Mouse (Mus musculus) stomach, postnatal 0 days (tissue): Measurements from ENCODE around the gene Tubb4b.

ENCODE experiments used
- CTCF ChIP-seq: IDR thresholded peaks from 2 replicates; pipeline ENCODE4 v1.5.1; 2016; ENCODE audit warnings: antibody characterized with exemption, low read depth, mild to moderate bottlenecking, moderate library complexity
- EP300 ChIP-seq: optimal IDR thresholded peaks from 2 replicates; pipeline ENCODE3; 2016; ENCODE audit warnings: antibody characterized with exemption

DNA sequence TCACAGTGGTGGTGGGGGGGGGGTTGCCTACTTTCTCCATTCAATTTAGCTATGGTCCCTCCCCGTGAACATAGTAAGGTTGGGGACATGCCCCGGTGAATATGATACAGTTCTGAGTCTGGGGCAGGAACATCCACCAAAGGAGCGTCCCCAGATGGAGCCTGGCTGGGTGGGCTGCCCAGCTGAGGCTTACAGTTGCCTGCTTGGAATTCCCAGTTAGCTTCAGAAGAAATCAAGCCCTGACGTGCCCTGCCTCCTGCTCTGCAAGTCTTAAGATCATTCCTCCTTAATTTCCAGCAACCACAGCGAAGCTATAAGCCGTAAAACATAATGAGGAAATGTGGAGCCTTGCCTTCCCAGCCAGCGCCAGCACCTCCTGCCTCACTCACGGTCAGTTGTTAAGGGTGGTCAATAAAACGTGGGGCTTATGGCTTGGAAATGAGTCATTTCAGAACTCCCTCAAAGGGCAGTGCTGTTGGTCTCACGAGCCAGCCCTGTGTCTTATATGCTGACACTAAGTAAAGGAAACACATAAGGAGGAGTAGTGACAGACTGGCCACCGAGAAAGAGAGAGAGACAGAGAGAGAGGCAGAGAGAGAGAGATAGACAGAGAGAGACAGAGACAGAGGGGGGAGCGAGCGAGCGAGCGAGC is 44.8 kb downstream of the Tubb4b start:
- TF ChIP-seq EP300 (no peak), CTCF (no peak)
